Mouse (Mus musculus) cerebellum, adult 9-11 months (tissue): Measurements from ENCODE around the gene E2f3.

Experiments used
- DNase-seq: peaks from one replicate; pipeline ENCODE4 v3.0.0; 2022

Gene E2f3

GRCm38 (mm10) chr13:29913606-29914005 is 72.3 kb downstream of the E2f3 start:
- DNase-seq: no peak

DNA sequence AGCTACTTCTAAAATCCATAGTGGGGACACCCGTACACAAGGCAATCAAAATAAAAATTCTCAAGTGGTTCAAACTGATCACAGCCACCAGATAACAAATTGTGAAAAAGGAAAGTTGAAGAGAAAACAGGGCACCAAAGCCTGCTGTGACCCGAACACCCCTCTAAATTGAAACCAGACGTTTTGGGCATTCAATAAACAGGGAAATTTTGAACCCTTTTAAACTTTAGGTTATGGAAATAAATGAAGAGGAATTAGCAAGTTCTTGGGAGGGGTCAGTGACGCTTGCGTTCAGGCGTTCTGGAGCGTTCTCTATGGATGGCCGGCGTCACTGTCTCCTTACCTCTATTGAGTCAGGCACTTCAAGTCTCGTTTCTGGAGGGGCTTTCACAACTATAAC is 72.8 kb downstream of the E2f3 start:
- no peak for DNase-seq

DNA sequence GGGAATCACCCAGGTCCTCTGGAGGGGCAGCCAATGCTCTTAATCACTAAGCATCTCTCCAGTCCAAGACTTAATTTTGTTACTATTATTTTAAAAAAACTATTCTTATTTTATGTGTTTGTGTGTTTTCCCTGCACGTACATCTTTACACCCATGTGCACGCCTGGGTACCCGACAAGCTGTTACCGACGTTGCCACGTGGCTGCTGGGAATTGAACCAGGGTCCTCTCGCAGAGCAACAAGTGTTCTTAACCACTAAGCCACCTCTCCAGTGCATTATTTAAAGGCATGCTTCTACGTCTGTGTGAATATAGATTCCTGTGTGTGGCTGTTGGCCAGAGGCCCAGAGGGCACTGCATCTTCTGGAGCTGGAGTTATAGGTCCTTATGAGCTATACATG is 73.6 kb downstream of the E2f3 start:
- no peak for DNase-seq

DNA sequence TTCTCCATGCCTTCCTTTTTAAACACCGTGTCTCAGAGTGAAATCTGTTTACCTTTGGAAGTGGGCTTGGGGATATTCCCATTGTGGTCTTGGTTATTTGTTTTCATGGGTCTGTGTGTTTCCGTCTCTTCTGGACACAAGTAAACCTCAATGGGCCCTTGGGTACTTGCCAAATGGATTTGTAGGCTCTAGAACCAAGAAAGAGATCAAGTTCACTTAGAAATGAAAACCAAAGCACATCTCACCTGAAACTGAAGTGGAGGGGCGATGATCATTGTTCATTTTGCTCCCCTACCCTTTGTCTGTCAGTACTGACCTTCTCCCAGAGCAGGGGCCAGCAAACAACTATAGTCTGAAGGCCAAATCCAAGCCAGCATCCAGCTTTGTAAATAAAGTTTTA is 74.7 kb downstream of the E2f3 start:
- DNase-seq: no peak

- DNase-seq: no peak
Measured at GRCm38 (mm10) chr13:29908431-29908830, 77.4 kb downstream of the E2f3 start.

DNA sequence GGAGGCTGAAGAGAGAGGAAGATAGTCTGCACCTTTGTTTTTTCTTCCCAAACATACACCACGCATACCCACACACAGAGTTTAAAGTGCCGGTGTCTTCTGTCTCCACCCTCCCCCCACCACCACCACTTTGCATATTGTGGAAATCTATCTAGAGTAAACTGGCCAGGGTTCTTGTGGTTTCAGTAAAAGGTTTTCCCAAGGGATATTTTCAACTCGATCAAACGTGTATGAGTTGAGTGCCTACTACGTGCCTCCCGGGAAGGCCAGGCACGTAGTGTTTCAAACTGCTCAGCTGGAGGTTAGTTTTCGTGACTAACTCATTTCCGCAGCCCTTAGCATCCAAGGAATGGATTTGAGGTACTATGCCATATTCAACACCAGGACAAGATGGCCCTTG is 77.9 kb downstream of the E2f3 start:
- DNase-seq: no peak

DNA sequence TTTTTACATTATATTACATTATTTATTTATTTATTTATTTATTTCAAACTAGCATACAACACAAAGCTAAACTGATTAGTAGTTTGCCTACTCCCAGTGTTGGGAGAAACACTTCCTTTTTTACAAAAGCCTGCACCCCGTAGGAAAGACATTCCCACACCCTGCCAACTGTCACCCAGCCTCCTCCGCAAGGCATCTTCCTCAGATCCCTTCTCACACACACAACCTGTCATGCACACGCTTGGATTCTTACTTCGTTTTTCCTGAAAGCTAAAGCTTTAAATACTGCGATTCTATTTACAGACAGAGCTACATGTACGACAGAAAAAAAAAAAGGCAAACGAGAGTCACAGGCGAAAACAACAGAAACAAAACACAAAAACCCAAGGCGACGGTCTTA is 79.1 kb downstream of the E2f3 start:
- DNase-seq: no peak

GRCm38 (mm10) chr13:29903341-29903740 is 82.5 kb downstream of the E2f3 start:
- DNase-seq: no peak

DNA sequence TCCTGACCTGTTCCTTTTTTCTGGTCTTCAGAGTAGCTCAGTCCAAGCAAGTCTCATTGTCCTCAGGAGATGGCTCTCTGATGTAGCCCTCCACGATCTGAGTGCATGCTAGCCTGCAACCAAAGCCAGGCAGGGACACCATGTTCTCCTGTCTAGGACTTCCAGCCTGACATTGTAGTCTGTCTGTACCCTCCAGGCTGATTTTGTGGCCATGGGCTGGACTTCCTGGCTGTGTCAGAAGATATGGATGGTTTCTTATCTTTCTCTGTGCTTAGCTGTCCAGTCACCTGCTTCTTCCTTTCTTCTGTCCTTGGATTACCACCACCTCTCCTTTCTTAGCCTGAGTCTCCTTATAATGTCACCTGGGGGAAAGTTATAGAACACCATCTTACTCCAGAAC is 83.2 kb downstream of the E2f3 start:
- no peak for DNase-seq

DNA sequence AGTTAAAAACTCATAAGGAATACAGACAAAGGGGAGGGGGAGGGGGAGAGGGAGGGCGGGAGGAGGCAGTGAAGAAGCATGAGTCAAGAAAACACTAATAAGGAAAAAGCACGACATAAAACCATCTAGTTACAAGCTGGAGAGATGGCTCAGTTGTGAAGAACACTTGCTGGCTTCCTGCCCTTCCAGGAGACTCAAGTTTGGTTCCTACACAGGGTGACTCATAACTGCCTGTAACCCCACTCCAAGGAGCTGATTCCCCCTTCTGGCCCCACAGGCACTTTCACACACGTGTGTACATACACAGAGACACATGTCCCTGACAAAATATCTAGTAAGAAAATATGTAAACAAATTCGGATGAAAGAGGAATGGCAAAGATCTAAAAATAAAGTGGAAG is 84.2 kb downstream of the E2f3 start:
- DNase-seq: no peak

- no peak for DNase-seq
Measured at GRCm38 (mm10) chr13:29866780-29867179, 119.1 kb downstream of the E2f3 start.

- no peak for DNase-seq
Measured at GRCm38 (mm10) chr13:29864331-29864730, 121.5 kb downstream of the E2f3 start.

DNA sequence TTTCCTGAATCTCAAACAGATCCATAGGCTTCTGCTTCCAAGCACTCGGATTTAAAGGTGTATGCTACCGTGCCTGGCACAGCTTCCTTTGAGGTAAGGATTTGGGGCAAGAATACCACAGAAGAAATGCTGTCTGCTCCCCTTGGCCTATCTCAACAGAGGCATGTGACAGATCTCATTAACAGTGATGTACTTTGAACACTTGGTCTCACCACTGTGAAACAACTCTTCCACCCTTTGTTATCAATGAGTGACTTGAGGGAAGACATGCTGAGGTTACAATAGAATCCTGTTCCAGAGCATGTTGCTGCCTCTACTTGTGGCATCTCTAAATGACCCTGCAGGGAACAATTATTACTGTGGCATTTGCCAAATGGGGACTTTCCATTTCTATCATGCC is 125.8 kb downstream of the E2f3 start:
- no peak for DNase-seq

- peak; percentile 44 for DNase-seq
Measured at GRCm38 (mm10) chr13:29857436-29857835, 128.4 kb downstream of the E2f3 start.
